Mouse (Mus musculus): ENCODE data around the gene Lmntd2. TPM values are rescaled to one million over a fixed set of nuclear protein-coding genes. Genes with fewer than 3 reads are reported as not detected.

Lmntd2 gene
- polyA plus RNA-seq, 1 experiment from 2014 or later = 3.9 TPM

DNA sequence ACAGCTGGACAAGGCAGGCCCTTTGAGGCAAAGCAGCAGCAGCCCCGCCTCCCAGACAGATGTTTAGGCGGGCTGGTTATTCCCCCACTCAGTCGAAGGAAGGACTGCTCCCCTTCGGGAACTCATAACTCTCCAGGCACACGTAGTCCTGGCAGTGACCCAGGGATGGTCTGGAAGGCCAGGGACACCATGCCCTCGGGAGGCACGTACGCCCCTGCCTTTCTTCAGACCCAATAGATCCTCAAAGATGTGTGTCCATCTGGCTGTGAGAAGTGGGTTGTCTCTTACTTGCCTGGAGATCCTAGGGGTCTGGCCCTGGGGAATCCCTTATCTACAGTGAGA, 8.2 kb upstream of the Lmntd2 start:
- peak overlapping the region; percentile 93 for H3K27ac ChIP-seq

DNA sequence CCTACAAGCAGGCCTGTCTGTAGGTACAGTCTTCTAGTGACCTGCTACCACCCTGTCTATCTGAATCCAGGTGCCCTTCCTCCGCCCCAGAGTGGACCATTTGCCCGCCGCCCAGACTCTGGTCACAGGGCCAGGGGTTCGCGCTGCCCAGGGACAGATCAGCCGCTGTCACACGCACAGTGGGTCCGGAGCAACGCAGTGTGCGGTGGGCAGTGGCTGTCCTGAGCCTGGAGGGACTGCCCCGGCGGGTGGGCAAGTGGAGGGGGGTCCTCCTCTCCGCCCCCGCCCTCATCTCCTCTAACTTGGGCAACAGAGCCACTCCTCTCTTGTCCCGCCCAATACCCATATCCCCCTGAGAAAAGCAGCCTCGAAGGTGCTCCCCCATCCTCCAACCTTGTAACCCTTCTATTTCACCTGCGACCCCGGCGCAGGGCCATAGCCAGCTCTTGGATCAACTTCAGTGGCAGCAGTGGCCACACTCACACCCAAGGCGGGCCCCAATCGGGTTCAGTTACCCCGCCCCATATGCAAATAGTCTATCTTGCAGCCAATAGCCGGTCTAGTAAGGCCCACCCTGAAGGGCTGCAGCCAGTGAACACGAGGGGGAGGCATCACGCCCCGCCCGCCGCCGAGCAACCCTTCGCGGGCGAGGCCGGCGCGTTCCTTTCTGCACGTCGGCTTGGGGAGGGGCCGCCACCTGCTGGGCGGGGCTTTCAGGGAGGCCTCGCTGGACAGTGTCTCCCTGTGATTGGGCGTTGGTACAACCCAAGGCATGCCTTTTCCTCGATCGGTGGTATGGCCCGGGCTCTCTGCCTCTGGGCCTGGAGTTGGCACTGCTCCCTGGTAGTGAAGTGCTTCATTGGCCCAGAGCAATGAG, 7.6 kb upstream of the Lmntd2 start:
- Histone ChIP-seq H3K27ac (peak overlapping the region; percentile 93), H3K4me3 (peak overlapping the region; percentile 65), H3K9me3 (no peaks in the 10 kb centered on the region), H3K27me3 (ENCODE audit: insufficient read depth, poor library complexity, severe bottlenecking) (no peaks in the 10 kb centered on the region), H3K4me1 (replicated peaks) (peaks cover 57% of the 10 kb centered on the region), H3K36me3 (peaks cover 35% of the 10 kb centered on the region)
- 2% methylated on average over 44 of the region's 44 CpGs for WGBS
- DNase-seq (ENCODE audit: low spot score) = peak; percentile 99

More for the DNA sequence above, 8.2 kb upstream of the Lmntd2 start:
- H3K27me3 ChIP-seq (ENCODE audit: insufficient read depth, poor library complexity, severe bottlenecking) = no peaks in the 10 kb centered on the region
- peaks cover 51% of the 10 kb centered on the region for H3K4me1 ChIP-seq (replicated peaks)
- H3K9me3 ChIP-seq = no peaks in the 10 kb centered on the region
- DNase-seq (ENCODE audit: low spot score) = no peak
- WGBS = 17% methylated on average over 8 of the region's 8 CpGs
- H3K36me3 ChIP-seq = peaks cover 32% of the 10 kb centered on the region
- peak overlapping the region; percentile 65 for H3K4me3 ChIP-seq

DNA sequence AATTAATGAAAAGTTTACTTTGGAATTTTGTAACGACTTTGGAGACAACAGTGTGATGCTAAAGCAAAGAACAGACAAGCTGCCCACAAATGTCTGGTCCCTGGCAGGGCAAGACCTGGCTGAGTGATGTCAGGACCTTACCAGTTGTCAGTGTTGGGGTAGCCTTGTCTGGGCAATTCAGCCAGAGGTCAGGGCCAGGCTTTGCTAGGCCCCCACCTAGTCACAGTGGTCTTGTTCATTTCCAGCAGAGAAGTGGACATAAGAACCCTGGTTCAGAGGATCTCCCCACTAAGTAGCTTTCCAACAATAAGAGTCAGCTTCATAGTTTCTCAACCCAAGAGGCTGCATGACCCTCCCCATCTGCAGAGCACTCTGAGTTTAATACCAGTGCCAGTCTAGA, 6.5 kb upstream of the Lmntd2 start:
- H3K27me3 ChIP-seq (ENCODE audit: insufficient read depth, poor library complexity, severe bottlenecking) = no peaks in the 10 kb centered on the region
- peaks cover 65% of the 10 kb centered on the region for H3K4me1 ChIP-seq (replicated peaks)
- peak overlapping the region; percentile 65 for H3K4me3 ChIP-seq
- WGBS = 79% methylated on average over 1 of the region's 1 CpGs
- DNase-seq (ENCODE audit: low spot score) = no peak
- H3K36me3 ChIP-seq = peaks cover 35% of the 10 kb centered on the region
- peak overlapping the region; percentile 93; the same call in 1 of the 2 replicates for H3K27ac ChIP-seq
- H3K9me3 ChIP-seq = no peaks in the 10 kb centered on the region

DNA sequence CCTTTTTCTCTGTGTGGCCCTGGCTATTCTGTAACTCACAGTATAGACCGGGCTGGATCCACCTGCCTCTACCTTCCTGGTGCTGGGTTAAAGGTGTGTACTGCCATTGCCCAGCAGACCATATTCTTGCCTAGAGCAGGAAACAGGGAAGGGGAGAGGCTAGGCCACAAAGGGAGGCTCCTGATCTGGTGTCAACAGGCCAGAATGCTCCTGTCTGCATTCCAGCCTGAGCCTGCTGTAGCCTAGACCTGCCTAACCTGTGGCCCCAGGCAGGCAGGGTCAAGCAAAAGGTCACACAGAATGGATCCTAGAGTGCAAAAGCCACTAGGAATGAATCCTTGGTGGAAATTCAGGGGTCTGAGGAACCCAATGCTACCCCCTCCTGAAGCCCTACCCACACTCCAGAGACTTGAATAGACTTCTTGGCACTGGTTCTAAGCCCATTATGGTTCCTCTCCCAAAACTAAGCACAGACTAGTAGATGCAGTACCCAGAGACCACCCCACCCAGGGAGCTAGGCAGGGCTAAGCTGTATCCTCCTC, 5.7 kb upstream of the Lmntd2 start:
- Histone ChIP-seq H3K4me1 (replicated peaks) (peaks cover 73% of the 10 kb centered on the region), H3K9me3 (no peaks in the 10 kb centered on the region), H3K36me3 (peaks cover 35% of the 10 kb centered on the region), H3K27ac (no peak overlapping the region), H3K27me3 (ENCODE audit: insufficient read depth, poor library complexity, severe bottlenecking) (no peaks in the 10 kb centered on the region), H3K4me3 (no peak overlapping the region)
- no peak for DNase-seq (ENCODE audit: low spot score)
- WGBS = 95% methylated on average over 1 of the region's 1 CpGs

DNA sequence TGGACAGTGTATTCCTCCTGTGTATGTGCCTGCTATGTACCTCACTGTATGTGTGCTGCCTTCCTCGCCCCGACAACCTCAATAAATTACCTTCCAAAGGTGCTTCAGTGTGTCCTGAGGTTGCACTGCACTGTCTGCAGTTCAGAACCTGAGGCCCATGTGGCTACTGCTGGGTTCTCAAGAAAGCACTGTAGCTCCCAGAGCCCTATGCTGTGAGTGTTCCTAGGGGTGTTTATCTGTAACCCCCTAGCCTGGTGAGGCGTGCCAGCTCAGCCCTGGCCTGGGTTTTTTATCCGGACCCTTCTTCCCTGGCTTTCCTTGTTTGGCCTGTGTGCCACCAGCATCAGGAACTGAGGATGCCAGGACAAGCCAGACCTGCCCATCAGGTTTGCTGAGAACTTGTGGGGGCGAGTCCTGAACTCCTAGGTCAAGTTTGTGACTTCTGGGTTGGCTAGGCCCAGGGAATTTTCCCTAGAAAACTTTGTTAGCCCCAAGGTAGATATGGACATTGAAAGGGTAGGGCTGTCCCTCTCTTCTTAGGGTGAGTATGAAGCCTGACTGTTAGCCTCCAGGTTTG, 4.8 kb upstream of the Lmntd2 start:
- Histone ChIP-seq H3K9me3 (no peaks in the 10 kb centered on the region), H3K27me3 (ENCODE audit: insufficient read depth, poor library complexity, severe bottlenecking) (no peaks in the 10 kb centered on the region), H3K4me3 (no peak overlapping the region; the same call in 1 of the 2 replicates), H3K36me3 (peaks cover 35% of the 10 kb centered on the region), H3K27ac (no peak overlapping the region), H3K4me1 (replicated peaks) (peaks cover 82% of the 10 kb centered on the region)
- WGBS = 86% methylated on average over 5 of the region's 5 CpGs
- DNase-seq (ENCODE audit: low spot score) = no peak

DNA sequence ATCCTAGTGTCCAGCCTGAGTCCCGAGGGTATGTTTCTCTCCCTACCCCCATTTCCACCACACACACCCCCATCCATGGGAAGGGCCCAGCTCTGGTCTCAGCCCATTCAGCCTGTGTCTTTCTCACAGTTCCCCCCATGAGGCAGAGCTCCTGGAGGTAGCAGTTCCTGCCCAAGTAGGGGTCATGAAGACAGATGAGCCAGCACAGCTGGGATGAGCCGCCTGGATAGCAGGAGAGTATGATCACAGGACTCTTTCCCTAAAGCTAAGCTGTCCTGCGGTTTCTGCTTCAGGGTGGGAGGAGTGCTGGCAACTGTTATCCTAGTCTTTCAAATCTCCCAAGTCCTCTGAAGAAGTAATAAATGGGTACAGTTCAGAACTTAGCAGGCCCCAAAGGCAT, 4.3 kb upstream of the Lmntd2 start:
- H3K4me1 ChIP-seq (replicated peaks) = peaks cover 87% of the 10 kb centered on the region
- H3K9me3 ChIP-seq = no peaks in the 10 kb centered on the region
- 85% methylated on average over 3 of the region's 3 CpGs for WGBS
- H3K27me3 ChIP-seq (ENCODE audit: insufficient read depth, poor library complexity, severe bottlenecking) = no peaks in the 10 kb centered on the region
- H3K27ac ChIP-seq = no peak overlapping the region
- H3K36me3 ChIP-seq = peaks cover 35% of the 10 kb centered on the region
- peak overlapping the region; percentile 16; the same call in 1 of the 2 replicates for H3K4me3 ChIP-seq
- no peak for DNase-seq (ENCODE audit: low spot score)

DNA sequence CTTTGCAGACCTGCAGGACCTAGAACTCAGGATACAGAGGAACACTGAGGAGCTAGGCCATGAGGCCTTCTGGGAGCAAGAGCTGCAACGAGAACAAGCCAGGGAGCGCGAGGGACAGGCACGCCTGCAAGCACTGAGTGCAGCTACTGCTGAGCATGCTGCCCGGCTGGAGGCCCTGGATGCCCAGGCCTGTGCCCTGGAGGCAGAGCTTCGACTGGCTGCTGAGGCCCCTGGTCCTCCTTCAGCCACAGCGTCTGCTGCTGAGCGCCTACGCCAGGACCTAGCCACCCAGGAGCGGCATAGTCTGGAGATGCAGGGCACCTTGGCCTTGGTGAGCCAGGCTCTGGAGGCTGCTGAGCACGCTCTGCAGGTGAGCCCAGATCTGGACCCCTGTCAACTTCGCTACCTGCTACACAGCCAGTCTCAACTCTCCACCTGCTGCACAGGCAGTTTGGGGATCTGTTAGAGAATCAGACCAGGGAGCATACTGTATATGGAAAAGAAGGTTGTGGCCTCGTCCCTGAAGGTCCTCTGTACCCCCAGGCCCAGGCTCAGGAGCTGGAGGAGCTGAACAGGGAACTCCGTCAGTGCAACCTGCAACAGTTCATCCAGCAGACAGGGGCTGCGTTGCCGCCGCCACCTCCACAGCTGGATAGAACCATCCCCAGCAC, 3.6 kb upstream of the Lmntd2 start:
- Histone ChIP-seq H3K27ac (no peak overlapping the region), H3K9me3 (no peaks in the 10 kb centered on the region), H3K27me3 (ENCODE audit: insufficient read depth, poor library complexity, severe bottlenecking) (no peaks in the 10 kb centered on the region), H3K4me1 (replicated peaks) (peaks cover 89% of the 10 kb centered on the region), H3K36me3 (peaks cover 35% of the 10 kb centered on the region), H3K4me3 (peak overlapping the region; percentile 77; the same call in 1 of the 2 replicates)
- WGBS = 91% methylated on average over 17 of the region's 17 CpGs
- DNase-seq (ENCODE audit: low spot score) = no peak

DNA sequence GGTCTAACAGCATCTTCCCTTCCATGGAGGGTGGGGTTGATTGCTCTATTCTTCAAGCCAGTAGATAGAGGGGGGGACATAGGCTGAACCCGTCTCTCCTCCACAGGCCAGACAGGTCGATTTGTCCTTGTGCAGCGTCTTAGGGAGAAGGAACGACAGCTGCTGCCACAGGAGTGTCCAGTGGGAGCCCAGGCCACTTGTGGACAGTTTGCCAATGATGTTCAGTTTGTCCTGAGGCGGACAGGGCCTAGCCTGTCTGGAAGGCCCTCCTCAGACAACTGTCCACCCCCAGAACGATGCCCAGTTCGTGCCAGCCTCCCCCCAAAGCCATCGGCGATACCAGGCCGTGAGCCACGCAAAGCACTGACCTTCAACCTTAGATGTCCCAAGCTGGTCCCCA, 3.0 kb upstream of the Lmntd2 start:
- Histone ChIP-seq H3K27ac (peak overlapping the region; percentile 97), H3K36me3 (peaks cover 35% of the 10 kb centered on the region), H3K9me3 (no peaks in the 10 kb centered on the region), H3K4me1 (replicated peaks) (peaks cover 85% of the 10 kb centered on the region), H3K27me3 (ENCODE audit: insufficient read depth, poor library complexity, severe bottlenecking) (no peaks in the 10 kb centered on the region), H3K4me3 (peak overlapping the region; percentile 77)
- WGBS = 90% methylated on average over 11 of the region's 11 CpGs
- DNase-seq (ENCODE audit: low spot score) = no peak

DNA sequence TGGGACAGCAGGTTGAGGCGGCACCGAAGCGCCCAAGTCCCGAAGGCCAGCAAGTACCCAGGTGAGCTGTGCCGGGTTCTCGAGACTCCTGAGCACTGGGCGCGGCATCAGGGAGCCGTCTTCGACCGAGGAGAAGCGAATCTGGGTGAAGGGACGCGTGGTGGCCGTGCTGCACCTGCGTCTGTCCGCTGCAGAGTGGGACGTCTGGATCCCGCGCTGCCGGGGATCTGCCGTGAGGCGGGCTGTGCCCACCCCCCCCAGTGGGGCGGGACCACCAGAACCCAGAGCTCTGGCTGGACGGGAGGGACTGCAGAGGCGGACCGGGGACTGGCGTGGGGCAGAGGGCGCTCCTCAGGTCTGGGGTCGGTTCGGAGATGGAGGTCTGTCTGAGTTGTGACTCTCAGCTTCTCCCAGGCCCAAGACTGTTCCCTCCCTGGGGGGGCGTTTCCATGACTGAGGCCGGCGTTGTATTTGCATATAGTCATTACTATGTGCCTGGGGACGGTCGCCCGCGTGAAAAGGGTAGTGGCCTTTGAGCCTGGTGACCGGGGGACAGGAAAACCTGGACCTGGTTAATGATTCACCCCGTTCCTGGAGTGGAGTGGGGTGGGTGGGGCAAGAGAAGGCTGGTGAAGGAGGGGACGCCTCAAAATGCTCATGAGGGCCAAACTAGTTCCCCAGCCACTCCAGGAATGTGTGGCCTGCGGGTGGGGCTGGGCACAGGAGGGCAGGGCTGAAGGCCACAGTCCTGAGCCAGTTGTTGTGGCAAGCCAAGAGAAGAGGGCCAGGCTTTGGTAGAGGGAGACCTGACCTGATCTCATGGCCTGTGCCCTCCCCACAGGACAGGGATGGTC, 2.2 kb upstream of the Lmntd2 start:
- Histone ChIP-seq H3K27me3 (ENCODE audit: insufficient read depth, poor library complexity, severe bottlenecking) (no peaks in the 10 kb centered on the region), H3K4me1 (replicated peaks) (peaks cover 86% of the 10 kb centered on the region), H3K4me3 (peak overlapping the region; percentile 77), H3K27ac (peak overlapping the region; percentile 97), H3K36me3 (peaks cover 35% of the 10 kb centered on the region), H3K9me3 (no peaks in the 10 kb centered on the region)
- no peak for DNase-seq (ENCODE audit: low spot score)
- WGBS = 1% methylated on average over 42 of the region's 42 CpGs

DNA sequence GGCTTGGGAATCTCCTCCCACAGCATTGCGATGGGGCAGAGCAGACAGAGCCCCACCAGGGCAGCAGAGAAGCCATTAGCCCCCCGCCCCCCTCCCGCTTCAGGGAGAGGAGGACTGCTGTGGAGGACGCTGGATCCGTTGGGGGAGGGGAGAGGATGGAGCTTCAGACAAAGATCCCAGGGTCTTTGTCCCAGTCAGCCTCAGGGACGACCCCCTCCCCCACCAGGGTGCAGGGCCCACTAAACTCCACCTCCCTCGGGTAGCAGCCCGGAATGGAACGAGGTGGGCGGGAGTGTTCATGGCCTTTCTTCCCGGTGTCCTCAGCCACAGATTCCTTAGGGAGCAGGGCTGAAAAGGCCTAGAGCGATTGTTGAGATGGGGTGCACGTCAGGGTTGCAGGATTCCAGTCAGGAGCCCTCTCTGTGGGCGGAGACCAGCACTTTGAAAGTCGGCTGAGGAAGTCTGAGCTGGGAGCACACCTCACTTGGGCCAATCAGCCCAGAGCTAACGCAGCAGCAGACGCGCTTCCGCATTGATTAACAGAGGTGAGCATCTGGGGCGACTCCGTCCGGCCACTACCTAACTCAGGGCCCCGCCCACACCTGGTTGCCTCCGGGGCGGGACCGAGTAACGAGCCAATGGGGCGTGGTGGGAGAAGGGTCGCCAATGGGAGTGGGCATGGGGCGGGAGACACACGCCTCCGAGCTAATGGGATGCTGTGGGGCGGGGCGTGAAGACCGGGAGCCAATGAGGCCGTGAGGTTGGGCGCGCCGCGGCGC, 1.4 kb upstream of the Lmntd2 start, which contains the start of gene Rassf7:
Gene Rassf7 (plus strand): TSS at position 760 of the 779 bp plus-strand sequence.
- H3K27ac ChIP-seq = peak within 1 kb of the TSS; percentile 97
- H3K9me3 ChIP-seq = no peaks in the 10 kb centered on the region
- H3K4me1 ChIP-seq (replicated peaks) = peaks cover 84% of the 10 kb centered on the region
- H3K27me3 ChIP-seq (ENCODE audit: insufficient read depth, poor library complexity, severe bottlenecking) = no peaks in the 10 kb centered on the region
- WGBS = under 1% methylated on average over 41 of the region's 41 CpGs
- H3K4me3 ChIP-seq = peak within 1 kb of the TSS; percentile 77
- peaks cover 35% of the 10 kb centered on the region for H3K36me3 ChIP-seq
- DNase-seq (ENCODE audit: low spot score) = peak; percentile 96

DNA sequence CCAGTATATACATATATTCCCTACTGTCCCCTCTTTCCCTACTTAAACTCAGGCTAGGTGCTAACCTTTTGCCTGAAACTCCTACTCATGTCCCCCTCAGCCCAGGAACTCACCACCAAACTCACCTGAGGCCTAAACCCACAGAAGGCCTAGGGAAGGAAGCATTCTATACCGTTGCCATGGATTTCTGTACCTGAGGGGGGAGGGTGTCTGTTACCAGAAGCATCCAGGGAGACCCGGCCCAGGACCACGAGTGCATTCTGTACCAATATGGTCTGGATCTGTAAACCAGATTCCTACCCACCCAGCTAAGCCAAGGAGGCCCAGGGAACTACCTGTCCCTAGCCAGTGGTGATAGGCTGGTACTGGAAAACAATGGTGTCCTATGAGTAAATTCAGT, 430 bp upstream of the Lmntd2 start:
- Histone ChIP-seq H3K36me3 (peaks cover 29% of the 10 kb centered on the region), H3K4me1 (replicated peaks) (peaks cover 74% of the 10 kb centered on the region), H3K9me3 (no peaks in the 10 kb centered on the region), H3K27me3 (ENCODE audit: insufficient read depth, poor library complexity, severe bottlenecking) (no peaks in the 10 kb centered on the region), H3K4me3 (peak overlapping the region; percentile 77; the same call in 1 of the 2 replicates), H3K27ac (peak overlapping the region; percentile 97)
- DNase-seq (ENCODE audit: low spot score) = no peak
- 82% methylated on average over 3 of the region's 3 CpGs for WGBS
